Mouse (Mus musculus) gastrocnemius, postnatal 4 days (tissue): ENCODE measurements around the gene Ces1e. TPM values are rescaled to one million over a fixed set of nuclear protein-coding genes. Genes with fewer than 3 reads are reported as not detected.

Source experiments
- DNase-seq, 2 experiments: peaks; one replicate each; pipeline ENCODE4 v3.0.0; 2021 to 2022; ENCODE audit warnings: low spot score in 2 of 2, mixed read lengths in 2 of 2
- total RNA-seq, 2 experiments: library from RNA; stranded (reverse); gene quantifications; 2 replicates each; pipeline ENCODE4 v1.2.3; 2021

Ces1e gene
- total RNA-seq, 2 experiments from 2014 or later = 0.18 TPM; not detected in 1

DNA sequence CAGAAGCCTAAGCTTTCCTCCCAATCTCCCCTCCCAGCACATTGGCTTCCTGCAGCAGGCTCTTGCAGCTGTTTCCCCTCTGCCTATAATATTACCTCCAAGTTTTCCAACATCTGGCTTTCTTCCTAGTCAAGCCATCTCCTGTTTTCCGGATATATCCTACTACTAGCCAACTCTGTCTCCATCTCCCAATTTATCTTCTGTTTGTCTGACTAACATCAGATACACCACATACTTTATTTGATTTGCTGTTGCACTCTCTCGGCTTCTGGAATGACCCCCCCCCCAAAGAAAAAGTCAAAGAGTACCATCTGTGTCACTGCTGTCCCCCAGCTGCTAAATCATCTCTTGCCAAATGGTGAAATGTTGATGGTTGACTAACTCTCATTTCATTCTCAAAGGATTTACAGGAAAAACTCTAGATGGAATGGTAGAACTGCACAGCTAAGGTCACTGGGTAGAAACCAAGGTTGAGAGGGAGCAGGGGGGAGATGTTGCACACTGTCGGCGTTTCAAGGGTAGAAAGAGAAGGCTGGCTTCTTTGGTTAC, 48.8 kb downstream of the Ces1e start:
- DNase-seq = no peak

DNA sequence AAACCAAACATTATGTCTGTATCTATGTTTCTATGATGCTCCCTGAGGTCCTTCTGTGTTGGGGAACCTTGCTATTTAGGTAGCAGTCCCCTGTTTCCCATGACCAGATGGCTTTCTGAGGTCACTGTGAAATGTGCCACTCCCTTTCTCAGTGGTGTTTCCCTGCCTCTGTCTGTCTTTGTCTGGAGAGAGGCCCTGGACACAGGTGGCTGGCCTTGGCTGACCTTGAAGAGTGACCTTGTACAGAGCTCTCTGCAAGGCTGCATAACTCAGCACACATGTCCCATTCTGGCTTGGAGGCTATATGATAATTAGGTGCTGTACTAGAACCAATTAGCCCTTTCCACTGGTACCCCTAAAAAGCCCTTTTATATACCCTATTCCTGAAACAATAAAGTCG, 52.8 kb downstream of the Ces1e start:
- DNase-seq = no peak

DNA sequence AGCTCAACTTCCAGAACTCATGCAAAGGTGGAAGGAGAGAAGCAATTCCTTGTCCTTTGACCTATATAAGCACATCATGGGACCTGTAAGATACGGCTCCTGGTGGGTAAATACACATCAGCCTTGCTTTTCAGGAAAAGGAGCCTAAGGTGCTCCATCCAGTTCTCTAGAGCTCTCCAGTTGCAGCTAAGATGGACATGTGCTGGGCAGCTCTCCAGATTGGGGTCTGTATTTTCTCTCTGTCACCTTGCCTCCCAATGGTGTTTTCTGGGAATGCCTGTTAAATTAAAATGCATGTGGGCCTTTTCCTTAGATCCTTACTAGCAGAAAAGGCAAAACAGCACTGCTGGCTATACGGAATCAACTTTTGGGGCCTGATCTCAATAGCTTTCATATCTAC, 54.9 kb downstream of the Ces1e start:
- no peak for DNase-seq

DNA sequence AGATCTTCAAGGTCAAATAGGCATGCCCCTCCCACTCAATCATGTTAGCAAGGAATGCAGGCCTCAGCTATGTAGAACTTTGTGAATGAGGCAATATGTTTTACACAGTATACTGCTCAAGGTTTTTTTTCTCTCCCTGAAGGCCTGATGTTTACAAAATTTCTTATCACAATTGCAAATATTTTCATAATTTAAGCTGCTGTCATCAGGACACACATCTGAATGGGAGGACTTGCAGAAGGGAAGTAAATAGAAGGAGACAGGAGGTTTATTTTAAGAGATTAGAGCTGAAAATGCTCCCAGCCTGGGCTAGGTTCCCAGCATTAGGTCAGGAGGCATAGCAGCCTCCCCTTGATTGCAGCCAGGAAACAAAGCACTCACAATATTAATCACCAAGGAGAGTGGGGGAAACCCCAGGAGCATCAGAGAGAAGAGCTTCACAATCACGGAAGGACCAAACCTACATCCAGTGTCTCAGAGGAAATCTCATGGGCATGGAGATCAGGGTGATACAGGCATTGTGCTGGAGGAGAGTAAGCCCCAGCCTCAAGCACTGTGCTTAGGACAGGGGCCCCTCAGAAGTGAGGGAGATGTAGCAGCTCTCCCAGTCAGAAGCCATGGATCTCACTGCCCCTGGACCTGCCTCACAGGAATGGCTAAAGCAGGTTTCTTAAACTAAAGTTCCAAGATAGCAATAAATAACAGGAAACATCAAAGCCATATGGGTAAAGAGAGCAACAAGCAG, 57.4 kb downstream of the Ces1e start:
- peak in 1 of 2 experiments; percentile 21 for DNase-seq

DNA sequence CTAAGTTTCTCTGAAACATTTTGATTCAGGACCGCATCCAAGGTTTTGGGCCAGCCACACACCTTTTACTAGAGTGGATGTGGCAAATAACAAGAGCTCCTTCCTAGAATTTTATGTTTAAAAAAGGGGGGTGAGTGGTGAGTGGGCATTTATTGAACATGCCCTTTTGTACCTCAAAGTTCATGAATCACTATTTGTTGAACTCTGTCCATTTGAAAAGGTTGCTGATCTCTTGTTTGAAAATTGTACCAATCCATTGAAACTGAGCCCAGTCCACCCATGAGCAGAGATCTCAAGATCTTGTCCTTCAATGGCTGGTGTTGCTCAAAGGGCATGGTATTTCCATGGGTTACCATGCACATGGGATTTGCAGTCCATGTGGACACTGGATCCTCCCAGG, 66.1 kb downstream of the Ces1e start:
- no peak for DNase-seq

DNA sequence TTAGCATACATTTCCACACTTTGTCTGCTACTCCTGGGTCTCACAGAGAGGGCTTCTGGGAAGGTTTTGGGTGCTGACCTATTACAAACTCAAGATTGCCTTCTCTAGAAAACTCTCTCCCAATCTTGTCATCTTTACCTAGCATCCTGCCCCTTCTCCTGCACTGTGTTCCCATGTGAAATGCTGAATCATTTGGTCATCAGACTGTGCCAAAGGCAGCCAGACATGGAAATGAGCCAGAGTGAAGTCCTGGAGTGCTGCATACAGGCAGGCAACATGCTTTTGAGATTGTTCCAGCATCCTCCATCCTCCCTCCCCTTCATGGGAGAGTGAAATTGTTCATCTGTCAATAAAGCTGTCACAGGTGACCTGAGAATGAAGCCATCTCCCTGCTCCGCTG, 78.0 kb downstream of the Ces1e start:
- no peak for DNase-seq

Other genes starting within 250 kb of the Ces1e start
- not detected for gene Ces1a, start 181.4 kb downstream of the Ces1e start, total RNA-seq
- gene Ces1b, start 149.6 kb downstream of the Ces1e start, total RNA-seq = not detected
- gene Ces1c, start 98.3 kb downstream of the Ces1e start, total RNA-seq = 1 to 10 TPM in 1 of 2 experiments, under 1 TPM in 1; 0.15 to 1.2 TPM
- 1 to 10 TPM; 1.7 to 1.9 TPM for gene Ces1d, start 31.8 kb downstream of the Ces1e start, total RNA-seq
- under 1 TPM; 0.23 to 0.32 TPM for gene Ces1f, start 50.1 kb upstream of the Ces1e start, total RNA-seq
- gene Ces1g, start 107.7 kb upstream of the Ces1e start, total RNA-seq = under 1 TPM in 1 of 2 experiments, not detected in 1; 0.10 TPM
- not detected for gene Ces1h, start 150.1 kb upstream of the Ces1e start, total RNA-seq